In the genomic region with DNA sequence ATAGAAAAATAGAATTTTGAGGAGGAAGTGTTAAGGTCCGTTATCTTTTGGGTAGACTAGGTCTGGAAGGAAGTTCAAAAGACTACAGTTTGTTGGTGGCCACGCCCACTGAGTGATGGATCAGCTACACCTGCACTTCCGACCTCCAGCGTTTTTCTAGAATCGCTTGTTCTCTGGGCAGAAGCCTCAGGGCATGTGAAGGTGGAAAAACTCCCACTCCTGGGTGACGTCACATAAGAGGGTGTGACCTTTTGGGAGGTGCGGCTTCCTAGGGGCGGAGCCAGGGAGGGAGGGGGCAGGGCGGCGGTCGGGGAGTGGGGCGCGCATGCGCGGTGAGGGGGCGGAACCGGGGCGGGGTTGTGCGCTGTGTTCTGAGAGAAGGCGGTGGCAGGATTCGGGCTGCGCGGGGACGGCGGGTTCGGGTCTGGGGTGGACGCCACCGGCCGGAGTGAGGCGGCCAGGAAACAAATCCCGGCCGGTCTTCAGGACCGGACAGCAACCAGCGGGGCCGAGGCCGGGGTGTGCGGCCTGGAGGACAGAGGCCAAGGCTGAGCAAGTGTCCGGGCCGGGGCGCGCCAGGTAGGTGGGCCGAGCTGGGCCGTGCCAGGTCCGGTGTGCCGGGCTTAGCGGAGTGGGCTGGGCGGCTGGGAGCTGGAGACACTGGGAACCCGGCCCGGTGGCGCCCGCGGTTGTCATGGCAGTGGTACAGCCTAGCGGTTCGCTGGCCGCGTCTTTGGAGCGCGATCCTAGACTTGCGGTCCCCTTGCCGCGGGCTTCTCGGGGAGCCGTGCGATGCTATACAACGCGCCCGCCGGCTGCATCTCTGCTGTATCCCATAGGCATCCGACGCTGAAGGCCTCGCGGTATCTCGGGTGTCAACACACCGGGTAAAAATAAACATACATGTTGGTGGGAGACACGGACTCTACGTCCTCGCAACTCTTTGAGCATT, we compare ENCODE assay signal across 8 mouse cellular contexts. TPM values are rescaled to one million over a fixed set of nuclear protein-coding genes. Genes with fewer than 3 reads are reported as not detected.
DNase-seq lines count a peak whose midpoint lies in the region; ATAC-seq lines count a peak whose summit lies in the region.

TSS of gene Inpp4a (plus strand) at position 326 of the 952 bp plus-strand sequence.

- ATAC-seq in inflammation-experienced regulatory T-cells, adult 6 months: peak; percentile 91
- ATAC-seq in megakaryocyte-erythroid progenitor cell, adult 5-6 weeks (replicated peaks; ENCODE audit: low FRiP score, low TSS enrichment, poor library complexity, severe bottlenecking): peak; percentile 93

- intact Hi-C loops in gastrocnemius, postnatal 14 days (cut with DNase I; ENCODE audit: low total_unique reads): no loop called here
- intact Hi-C loops in left cerebral cortex, postnatal 10 days (cut with DNase I): loop anchor here (5.0 kb wide), 2 partner anchors 47 to 67 kb away; no protein-coding TSS in a partner anchor

- peak; percentile 93 to 98 for DNase-seq in adrenal gland, adult (ENCODE audit: inconsistent age in 2 of 2, low spot score in 1 of 2)
- peak; percentile 95 for DNase-seq in embryo, embryonic 10.5 days (ENCODE audit: low spot score)
- DNase-seq in gastrocnemius, postnatal 14 days: peak; percentile 96
- DNase-seq in left cerebral cortex, postnatal 10 days (ENCODE audit: extremely low spot score in 1 of 2, low spot score in 2 of 2): peak; percentile 84 to 96
- DNase-seq in right cerebral cortex, postnatal 25 days: peak; percentile 89
- peak; percentile 90 to 97 for DNase-seq in urinary bladder, postnatal 4 days (ENCODE audit: low spot score in 2 of 2)

RNA-seq across cellular contexts. Expression of gene Inpp4a, which starts in this region (rescaled TPM):
- total RNA-seq in gastrocnemius, postnatal 14 days (2021): 10 to 100 TPM; 16.8 to 17.8 TPM
- 10 to 100 TPM; 42.2 to 85.5 (median 76.1) TPM for polyA plus RNA-seq in inflammation-experienced regulatory T-cells, adult 6 months (2017; shearing (Covaris generic))
- total RNA-seq in left cerebral cortex, postnatal 10 days (2021): 100 to 1,000 TPM; 138 TPM
- total RNA-seq in megakaryocyte-erythroid progenitor cell, adult 5-6 weeks (2014; fragmentation: Nextera tagmentation): 4.3 and 5.8 TPM in 2 replicates
- total RNA-seq in megakaryocyte-erythroid progenitor cell, adult 5-6 weeks (2017): 1.8 and 2.1 TPM in 2 replicates

Comparison
In these comparisons a context has a peak if more than half of its experiments do, and no peak if none do; other contexts are left out.
1. Peak in every context shown above with its lines: DNase-seq and ATAC-seq.
2. RNA of gene Inpp4a (total RNA-seq): 138 TPM in left cerebral cortex, postnatal 10 days; 16.8 to 17.8 TPM in gastrocnemius, postnatal 14 days and 1.8 to 5.8 TPM in megakaryocyte-erythroid progenitor cell, adult 5-6 weeks; every median in the first group is over 4 times any median in the second.